8 mouse cellular contexts compared by ENCODE assay signal in the genomic region with DNA sequence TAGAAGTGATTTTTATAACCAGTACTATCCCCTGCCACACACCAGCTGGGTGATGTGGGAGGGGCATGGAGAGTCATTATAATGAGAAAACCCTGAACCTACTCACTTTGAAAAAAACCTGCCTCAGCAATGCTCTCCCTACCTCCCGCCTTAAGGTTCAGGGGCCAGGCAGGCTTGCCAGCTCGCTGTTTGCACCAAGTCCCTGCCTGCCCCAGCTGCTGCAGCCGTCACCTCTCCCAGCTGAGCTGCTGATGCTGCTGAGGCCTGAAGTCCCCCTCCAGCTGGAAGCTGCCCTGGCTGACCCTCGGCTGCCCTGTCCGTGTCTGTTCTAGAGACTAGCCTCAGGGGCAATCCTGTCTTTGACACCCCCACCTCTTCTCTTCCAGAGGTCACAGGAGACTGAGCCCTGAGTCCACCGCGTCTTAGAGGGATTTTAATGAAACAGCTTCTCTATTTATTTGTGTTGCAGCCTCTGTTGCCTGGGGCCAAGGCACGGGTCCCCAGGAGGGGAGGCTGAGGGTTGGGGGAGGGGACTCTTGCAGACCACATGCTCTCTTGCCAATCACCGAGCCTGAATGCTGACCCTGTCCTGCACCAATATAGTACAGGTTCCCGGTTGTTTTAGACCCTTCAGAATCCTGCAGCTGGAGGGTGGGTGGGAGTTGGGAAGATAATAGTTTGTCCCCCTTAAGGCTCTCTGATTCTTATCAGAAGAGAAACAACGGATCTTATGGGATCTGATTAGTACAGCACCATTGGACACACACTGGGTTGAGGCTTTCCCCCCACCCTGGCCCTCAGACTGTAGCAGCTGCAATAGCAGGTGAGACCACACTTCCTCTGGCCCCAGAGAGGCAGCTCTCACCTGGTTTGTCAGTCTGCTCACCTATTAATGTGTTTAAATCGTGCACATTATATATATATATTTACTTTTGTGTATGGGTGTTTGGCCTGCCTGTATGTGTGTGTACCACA.
DNase-seq lines count a peak whose midpoint lies in the region; ATAC-seq and TF ChIP-seq lines count a peak whose summit lies in the region.

No protein-coding gene starts in this region.

- H3K27me3 ChIP-seq in lung, embryonic 14.5 days (ENCODE audit: insufficient read depth, low read length) = no peaks in the 10 kb centered on the region
- no peaks in the 10 kb centered on the region for H3K27me3 ChIP-seq in forebrain, embryonic 15.5 days
- no peaks in the 10 kb centered on the region for H3K27me3 ChIP-seq in intestine, embryonic 16.5 days (replicated peaks; ENCODE audit: control insufficient read depth, insufficient read depth, low read length)
- no peaks in the 10 kb centered on the region for H3K27me3 ChIP-seq in midbrain, embryonic 15.5 days (replicated peaks)

- no peaks in the 10 kb centered on the region for H3K9me3 ChIP-seq in lung, embryonic 14.5 days (ENCODE audit: low read depth, low read length)
- H3K9me3 ChIP-seq in forebrain, embryonic 15.5 days = no peaks in the 10 kb centered on the region
- no peaks in the 10 kb centered on the region for H3K9me3 ChIP-seq in intestine, embryonic 16.5 days (ENCODE audit: control insufficient read depth, low read length)
- no peaks in the 10 kb centered on the region for H3K9me3 ChIP-seq in midbrain, embryonic 15.5 days

- ATAC-seq in lung, embryonic 14.5 days (ENCODE audit: insufficient read depth) = peak; percentile 77
- ATAC-seq in forebrain, embryonic 15.5 days (replicated peaks) = peak; percentile 71
- ATAC-seq in intestine, embryonic 16.5 days = peak; percentile 46
- peak; percentile 85 for ATAC-seq in midbrain, embryonic 15.5 days (replicated peaks)

- H3K9ac ChIP-seq in lung, embryonic 14.5 days = no peak overlapping the region
- H3K9ac ChIP-seq in forebrain, embryonic 15.5 days (replicated peaks) = no peak overlapping the region
- peak overlapping the region; percentile 21; the same call in 1 of the 2 replicates for H3K9ac ChIP-seq in intestine, embryonic 16.5 days (ENCODE audit: low read depth, low read length)
- peak overlapping the region; percentile 12; the same call in 1 of the 2 replicates for H3K9ac ChIP-seq in midbrain, embryonic 15.5 days

- H3K27ac ChIP-seq in lung, embryonic 14.5 days (ENCODE audit: low read depth) = no peak overlapping the region
- no peak overlapping the region; the same call in 1 of the 2 replicates for H3K27ac ChIP-seq in forebrain, embryonic 15.5 days (replicated peaks)
- H3K27ac ChIP-seq in intestine, embryonic 16.5 days (ENCODE audit: low read length) = no peak overlapping the region
- H3K27ac ChIP-seq in midbrain, embryonic 15.5 days = peak overlapping the region; percentile 63

- DNase-seq in lung, embryonic 14.5 days = peak; percentile 42
- no peak for DNase-seq in lung, postnatal 36 days
- DNase-seq in left cerebral cortex, adult 9 months (ENCODE audit: low spot score in 2 of 2) = no peak
- DNase-seq in cerebellum, postnatal 36 days = no peak
- no peak for DNase-seq in frontal cortex, postnatal 36 days (ENCODE audit: low spot score in 2 of 2)

- WGBS in lung, embryonic 14.5 days = 15% methylated on average over 12 of the region's 12 CpGs
- WGBS in forebrain, embryonic 15.5 days = 12% methylated on average over 12 of the region's 12 CpGs
- 22% methylated on average over 12 of the region's 12 CpGs for WGBS in intestine, embryonic 16.5 days
- 8% methylated on average over 12 of the region's 12 CpGs for whole genome bisulfite sequencing in midbrain, embryonic 15.5 days

- 0 out of 2 replicates have a peak, but pooled peaks cover 10% of the 10 kb centered on the region for H3K4me1 ChIP-seq in lung, embryonic 14.5 days (ENCODE audit: insufficient read depth)
- H3K4me1 ChIP-seq in forebrain, embryonic 15.5 days = peaks cover 20% of the 10 kb centered on the region
- peaks cover 3% of the 10 kb centered on the region; the same call in 1 of the 2 replicates for H3K4me1 ChIP-seq in intestine, embryonic 16.5 days (ENCODE audit: control insufficient read depth, insufficient read depth, low read length)
- peaks cover 20% of the 10 kb centered on the region for H3K4me1 ChIP-seq in midbrain, embryonic 15.5 days

- H3K36me3 ChIP-seq in lung, embryonic 14.5 days (ENCODE audit: insufficient read depth) = no peaks in the 10 kb centered on the region
- no peaks in the 10 kb centered on the region for H3K36me3 ChIP-seq in forebrain, embryonic 15.5 days
- H3K36me3 ChIP-seq in intestine, embryonic 16.5 days (ENCODE audit: control insufficient read depth, insufficient read depth, low read length) = no peaks in the 10 kb centered on the region
- H3K36me3 ChIP-seq in midbrain, embryonic 15.5 days (replicated peaks) = no peaks in the 10 kb centered on the region

- no peak overlapping the region for H3K4me3 ChIP-seq in lung, embryonic 14.5 days (ENCODE audit: low read depth, low read length)
- no peak overlapping the region for H3K4me3 ChIP-seq in forebrain, embryonic 15.5 days
- no peak overlapping the region for H3K4me3 ChIP-seq in intestine, embryonic 16.5 days (ENCODE audit: low read length)
- no peak overlapping the region for H3K4me3 ChIP-seq in midbrain, embryonic 15.5 days

- no peak overlapping the region for H3K4me2 ChIP-seq in lung, embryonic 14.5 days
- no peak overlapping the region for H3K4me2 ChIP-seq in forebrain, embryonic 15.5 days (replicated peaks)
- no peak overlapping the region for H3K4me2 ChIP-seq in intestine, embryonic 16.5 days (ENCODE audit: low read depth, low read length)
- no peak overlapping the region for H3K4me2 ChIP-seq in midbrain, embryonic 15.5 days

- no peak for TF ChIP-seq CTCF in lung, embryonic 14.5 days (IDR thresholded peaks at IDR 0.05; ENCODE audit: low read depth)

Comparison
In these comparisons a context has a peak if more than half of its experiments do, and no peak if none do; other contexts are left out.
1. H3K9ac ChIP-seq: peak in intestine, embryonic 16.5 days (single experiment) and midbrain, embryonic 15.5 days (single experiment); none in lung, embryonic 14.5 days (single experiment) and forebrain, embryonic 15.5 days (single experiment).
2. Peak in every context shown above with its lines, with median percentiles within 50 percentile points of each other: ATAC-seq.